Mouse (Mus musculus): ENCODE results near the gene Myo1c.

The Myo1c gene

GRCm38 (mm10) chr11:75649155-75649561 is 1.1 kb upstream of the Myo1c start:
- no peak for DNase-seq (ENCODE audit: low spot score)

GRCm38 (mm10) chr11:75650958-75651425 is 688 bp downstream of the Myo1c start:
- peak; percentile 18 for DNase-seq (ENCODE audit: low spot score)

GRCm38 (mm10) chr11:75651426-75652221 is 1.3 kb downstream of the Myo1c start:
- DNase-seq (ENCODE audit: low spot score), result peak; percentile 77

- peak; percentile 14 for DNase-seq (ENCODE audit: low spot score)
These were observed 2.1 kb downstream of the Myo1c start for GRCm38 (mm10) chr11:75652222-75652941.

- DNase-seq (ENCODE audit: low spot score), result no peak
These were observed 2.8 kb downstream of the Myo1c start for GRCm38 (mm10) chr11:75652942-75653684.

GRCm38 (mm10) chr11:75653781-75654470 is 3.6 kb downstream of the Myo1c start:
- peak; percentile 82 for DNase-seq (ENCODE audit: low spot score)

- peak; percentile 77 for DNase-seq (ENCODE audit: low spot score)
These were observed 4.4 kb downstream of the Myo1c start for GRCm38 (mm10) chr11:75654471-75655390.

GRCm38 (mm10) chr11:75655621-75656545 is 5.6 kb downstream of the Myo1c start:
- peak; percentile 53 for DNase-seq (ENCODE audit: low spot score)

GRCm38 (mm10) chr11:75656621-75657590 is 6.6 kb downstream of the Myo1c start:
- no peak for DNase-seq (ENCODE audit: low spot score)

- no peak for DNase-seq (ENCODE audit: low spot score)
These were observed 7.5 kb downstream of the Myo1c start for GRCm38 (mm10) chr11:75657841-75658240.

- DNase-seq (ENCODE audit: low spot score), result no peak
These were observed 8.0 kb downstream of the Myo1c start for GRCm38 (mm10) chr11:75658311-75658710.

- no peak for DNase-seq (ENCODE audit: low spot score)
These were observed 8.9 kb downstream of the Myo1c start for GRCm38 (mm10) chr11:75658996-75659750.

- no peak for DNase-seq (ENCODE audit: low spot score)
These were observed 9.8 kb downstream of the Myo1c start for GRCm38 (mm10) chr11:75660081-75660590.

GRCm38 (mm10) chr11:75660941-75661800 is 10.9 kb downstream of the Myo1c start:
- DNase-seq (ENCODE audit: low spot score), result no peak

GRCm38 (mm10) chr11:75662131-75662530 is 11.8 kb downstream of the Myo1c start:
- DNase-seq (ENCODE audit: low spot score), result no peak

- no peak for DNase-seq (ENCODE audit: low spot score)
These were observed 16.0 kb downstream of the Myo1c start for GRCm38 (mm10) chr11:75666296-75666695.
